Mouse (Mus musculus) liver, embryonic 16.5 days (tissue): Measurements from ENCODE around the gene Flt4. TPM values are rescaled to one million over a fixed set of nuclear protein-coding genes. Genes with fewer than 3 reads are reported as not detected.
A peak's percentile ranks its signal among the peaks of the same experiment; 100 is the strongest.

Experiments
- ATAC-seq: fragments of 200-750 bp; cut with Nextera tagmentation; 2 replicates; pipeline ENCODE4 v1.8.0; 2017; ENCODE audit warnings: low read depth, mild to moderate bottlenecking, moderate number of reproducible peaks, moderate library complexity
- H3K27ac ChIP-seq: fragments of 300-500 bp; sonication (generic); 2 replicates; pipeline ENCODE4 v1.5.1; 2014; ENCODE audit warnings: mild to moderate bottlenecking, low read length
- H3K27me3 ChIP-seq: fragments of 300-500 bp; sonication (generic); 2 replicates; pipeline ENCODE4 v1.6.1; 2014; ENCODE audit warnings: low read depth, low read length, mixed read lengths; ENCODE audit not compliant: control insufficient read depth, insufficient read depth
- H3K36me3 ChIP-seq: fragments of 300-500 bp; sonication (generic); 2 replicates; pipeline ENCODE4 v1.6.1; 2014; ENCODE audit warnings: mild to moderate bottlenecking; ENCODE audit not compliant: control insufficient read depth, insufficient read depth
- H3K4me1 ChIP-seq: fragments of 300-500 bp; sonication (generic); 2 replicates; pipeline ENCODE4 v1.6.1; 2014; ENCODE audit warnings: low read depth, low read length, mixed read lengths; ENCODE audit not compliant: control insufficient read depth
- H3K4me2 ChIP-seq: fragments of 300-500 bp; sonication (generic); 2 replicates; pipeline ENCODE4 v1.6.1; 2014; ENCODE audit warnings: low read depth, low read length, mixed read lengths
- H3K4me3 ChIP-seq: fragments of 300-500 bp; sonication (generic); 2 replicates; pipeline ENCODE4 v1.5.1; 2014; ENCODE audit warnings: low read depth, mild to moderate bottlenecking, low read length
- H3K9ac ChIP-seq: fragments of 300-500 bp; sonication (generic); 2 replicates; pipeline ENCODE4 v1.6.1; 2014; ENCODE audit warnings: low read depth, low read length
- H3K9me3 ChIP-seq: fragments of 300-500 bp; sonication (generic); replicated peaks from 2 replicates; pipeline ENCODE4 v1.6.1; 2016; ENCODE audit warnings: low read length; ENCODE audit not compliant: control insufficient read depth
- WGBS: fragments of 180-500 bp; shearing (Covaris S2); extraction: QIAGEN DNeasy Blood & Tissue Kit; methylation state at CpG from one replicate; pipeline ENCODE4 v1.1.7; 2014; ENCODE audit not compliant: insufficient replicate concordance; 5-methylcytosine and 5-hydroxymethylcytosine counted together
- polyA plus RNA-seq: library from polyadenylated mRNA; unstranded; fragments of >200 nt; fragmentation: Nextera tagmentation; extraction: Ambion mirVana; gene quantifications from 2 replicates; pipeline ENCODE4 v1.2.1, GENCODE M21; 2015

The Flt4 gene
- polyA plus RNA-seq, 1 experiment from 2014 or later = 3.9 TPM

DNA sequence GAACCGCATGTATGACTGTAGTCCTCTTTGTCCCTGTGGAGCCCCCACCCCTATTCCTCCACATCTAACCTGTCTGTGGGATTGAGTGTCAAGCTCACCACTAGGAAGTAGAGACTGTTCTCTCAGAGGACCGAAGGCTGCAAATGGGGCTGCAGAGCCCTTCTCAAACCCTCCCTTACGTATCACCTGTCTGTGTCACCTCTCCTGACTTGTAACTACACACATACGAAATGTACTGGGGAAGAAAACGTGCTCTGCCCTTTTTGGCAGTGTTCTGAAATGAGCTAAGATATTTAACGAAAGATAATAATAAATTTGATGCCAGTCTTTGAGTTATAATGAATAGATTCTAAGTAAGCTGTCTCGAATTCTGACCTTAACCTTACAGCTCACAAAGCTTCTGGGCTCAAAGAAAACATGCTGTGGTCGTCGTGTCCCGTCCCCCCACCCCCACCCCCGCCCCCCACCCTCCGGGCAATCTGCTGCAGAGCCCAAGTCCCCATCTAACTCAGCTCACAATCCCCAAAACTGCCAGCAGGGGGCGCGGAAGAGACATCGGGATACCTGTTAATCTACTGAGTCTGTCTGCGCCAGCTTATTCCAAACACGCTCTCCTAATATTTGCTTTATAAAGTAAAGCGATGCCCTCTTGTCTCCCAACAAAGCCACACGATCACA lies 43.5 kb downstream of the Flt4 start:
- Histone ChIP-seq H3K9me3 (no peaks in the 10 kb centered on the region), H3K4me3 (peak overlapping the region; percentile 29), H3K27me3 (no peaks in the 10 kb centered on the region), H3K4me1 (peaks cover 28% of the 10 kb centered on the region), H3K36me3 (no peaks in the 10 kb centered on the region), H3K9ac (no peak overlapping the region), H3K4me2 (peak overlapping the region; percentile 54), H3K27ac (peak overlapping the region; percentile 30; the same call in 1 of the 2 replicates)
- WGBS = 17% methylated on average over 19 of the region's 19 CpGs
- ATAC-seq = peak; percentile 42; the same call in 1 of the 2 replicates

DNA sequence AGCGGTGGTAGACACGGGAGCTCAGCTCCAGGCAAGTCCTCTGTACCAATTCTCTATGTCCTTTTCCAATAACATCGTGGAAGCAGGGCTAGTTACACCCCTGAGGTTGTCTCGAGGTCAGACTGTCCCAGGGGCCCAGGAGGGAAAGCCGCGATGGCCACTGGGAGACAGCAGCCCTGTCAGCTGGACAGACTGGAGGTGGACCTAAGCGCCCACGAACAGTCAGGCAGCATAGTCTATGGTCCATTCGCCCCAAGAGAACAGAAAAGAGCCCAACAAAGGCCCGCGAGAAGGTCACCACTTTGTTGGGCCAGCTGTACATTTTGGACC lies 44.0 kb downstream of the Flt4 start:
- 33% methylated on average over 11 of the region's 11 CpGs for WGBS
- H3K9me3 ChIP-seq = no peaks in the 10 kb centered on the region
- no peaks in the 10 kb centered on the region for H3K27me3 ChIP-seq
- no peak overlapping the region for H3K27ac ChIP-seq
- H3K36me3 ChIP-seq = no peaks in the 10 kb centered on the region
- H3K4me1 ChIP-seq = peaks cover 28% of the 10 kb centered on the region
- H3K4me3 ChIP-seq = peak overlapping the region; percentile 29
- peak; percentile 41 for ATAC-seq
- no peak overlapping the region for H3K9ac ChIP-seq
- H3K4me2 ChIP-seq = peak overlapping the region; percentile 54

DNA sequence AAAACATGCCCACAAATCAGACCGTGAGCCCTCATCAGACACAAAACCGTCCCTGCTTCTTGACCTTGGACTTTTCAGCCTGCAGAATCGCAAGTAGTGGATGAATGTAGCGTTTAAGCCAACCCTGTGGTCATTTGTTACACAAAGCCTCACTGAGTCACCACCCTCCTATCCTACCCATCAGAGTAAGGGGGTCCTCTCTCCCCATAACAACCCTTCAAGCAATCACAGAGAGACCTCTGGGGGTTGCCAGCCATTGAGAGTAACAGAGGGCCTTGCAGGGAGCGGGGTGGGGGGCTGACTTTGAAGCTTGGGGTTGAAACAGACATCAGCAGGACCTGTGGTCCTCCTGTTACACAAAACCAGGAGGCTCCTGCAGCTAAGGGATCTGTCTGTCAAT lies 45.6 kb downstream of the Flt4 start:
- no peak overlapping the region for H3K9ac ChIP-seq
- peaks cover 28% of the 10 kb centered on the region for H3K4me1 ChIP-seq
- no peaks in the 10 kb centered on the region for H3K27me3 ChIP-seq
- no peaks in the 10 kb centered on the region for H3K9me3 ChIP-seq
- WGBS = 71% methylated on average over 5 of the region's 5 CpGs
- H3K27ac ChIP-seq = no peak overlapping the region
- H3K4me2 ChIP-seq = no peak overlapping the region
- ATAC-seq = no peak
- H3K36me3 ChIP-seq = no peaks in the 10 kb centered on the region
- H3K4me3 ChIP-seq = no peak overlapping the region

DNA sequence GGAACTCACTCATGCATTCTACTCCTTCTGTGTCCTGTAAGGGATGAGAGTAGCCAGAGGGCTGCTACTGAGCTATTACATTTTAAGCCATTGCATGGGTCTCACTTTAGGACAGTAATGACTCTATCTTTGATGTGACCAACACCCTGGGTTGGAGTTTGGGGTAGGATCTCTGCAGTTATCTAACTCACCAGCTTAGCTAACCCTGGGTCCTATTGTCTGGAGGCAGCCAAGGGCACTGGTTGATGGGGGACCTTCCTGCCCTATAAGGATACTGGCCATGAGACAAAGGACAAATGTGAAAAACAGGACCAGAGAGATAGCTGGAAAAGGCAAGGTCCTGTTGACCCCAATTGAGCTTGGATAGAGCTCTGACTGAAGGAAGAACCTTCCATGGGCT lies 46.4 kb downstream of the Flt4 start:
- H3K4me2 ChIP-seq = no peak overlapping the region
- no peak for ATAC-seq
- H3K9me3 ChIP-seq = no peaks in the 10 kb centered on the region
- no peaks in the 10 kb centered on the region for H3K36me3 ChIP-seq
- H3K27me3 ChIP-seq = no peaks in the 10 kb centered on the region
- H3K4me3 ChIP-seq = no peak overlapping the region
- no peak overlapping the region for H3K27ac ChIP-seq
- no peak overlapping the region for H3K9ac ChIP-seq
- peaks cover 27% of the 10 kb centered on the region for H3K4me1 ChIP-seq

GRCm38 (mm10) chr11:49658065-49658464 lies 49.0 kb downstream of the Flt4 start:
- no peak for ATAC-seq
- H3K9me3 ChIP-seq = no peaks in the 10 kb centered on the region
- H3K27ac ChIP-seq = no peak overlapping the region
- peaks cover 2% of the 10 kb centered on the region for H3K4me1 ChIP-seq
- no peak overlapping the region for H3K4me3 ChIP-seq
- H3K36me3 ChIP-seq = no peaks in the 10 kb centered on the region
- no peak overlapping the region for H3K9ac ChIP-seq
- H3K4me2 ChIP-seq = no peak overlapping the region
- no peaks in the 10 kb centered on the region for H3K27me3 ChIP-seq
- 46% methylated on average over 4 of the region's 4 CpGs for WGBS

- WGBS = 21% methylated on average over 10 of the region's 10 CpGs
- Histone ChIP-seq H3K27me3 (no peaks in the 10 kb centered on the region), H3K27ac (0 out of 2 replicates have a peak overlapping the region, but pooled peaks have one; percentile 29), H3K9ac (no peak overlapping the region), H3K36me3 (no peaks in the 10 kb centered on the region), H3K4me3 (no peak overlapping the region), H3K9me3 (no peaks in the 10 kb centered on the region), H3K4me2 (no peak overlapping the region), H3K4me1 (no peaks in the 10 kb centered on the region)
- no peak for ATAC-seq
Observed at GRCm38 (mm10) chr11:49658791-49659469, 49.9 kb downstream of the Flt4 start.

GRCm38 (mm10) chr11:49659470-49659799 lies 50.4 kb downstream of the Flt4 start:
- Histone ChIP-seq H3K9ac (no peak overlapping the region), H3K4me3 (no peak overlapping the region), H3K36me3 (no peaks in the 10 kb centered on the region), H3K4me2 (no peak overlapping the region), H3K9me3 (no peaks in the 10 kb centered on the region), H3K27me3 (no peaks in the 10 kb centered on the region), H3K27ac (no peak overlapping the region), H3K4me1 (no peaks in the 10 kb centered on the region)
- ATAC-seq = no peak
- 48% methylated on average over 7 of the region's 7 CpGs for WGBS

DNA sequence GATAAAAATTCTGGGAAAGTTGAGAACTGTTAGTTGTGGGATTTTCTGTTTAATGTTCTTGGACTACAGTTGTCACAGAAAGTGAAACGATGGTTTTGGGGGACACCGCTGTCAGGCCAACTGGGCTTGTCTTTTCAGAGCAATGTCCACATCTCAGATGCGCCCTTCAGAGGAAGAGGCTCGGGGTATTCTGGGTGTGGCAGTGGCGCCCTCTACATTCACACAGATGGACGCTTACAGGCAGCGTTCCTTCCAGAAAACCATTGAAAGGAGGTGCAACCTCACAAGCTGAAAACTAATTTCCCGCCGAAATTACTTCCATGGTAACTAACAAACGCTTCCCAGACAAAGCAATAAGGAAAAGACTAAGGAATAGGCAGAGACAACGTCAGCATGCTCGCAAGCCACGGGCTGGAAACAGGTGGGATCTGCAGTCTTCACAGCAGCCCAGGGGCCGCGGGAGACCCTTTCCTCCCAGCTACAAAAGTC lies 53.3 kb downstream of the Flt4 start:
- Histone ChIP-seq H3K27me3 (no peaks in the 10 kb centered on the region), H3K9me3 (no peaks in the 10 kb centered on the region), H3K4me1 (no peaks in the 10 kb centered on the region), H3K4me3 (no peak overlapping the region), H3K9ac (no peak overlapping the region), H3K36me3 (no peaks in the 10 kb centered on the region), H3K4me2 (no peak overlapping the region), H3K27ac (no peak overlapping the region)
- ATAC-seq = no peak
- WGBS = 41% methylated on average over 15 of the region's 15 CpGs

- Histone ChIP-seq H3K27me3 (no peaks in the 10 kb centered on the region), H3K4me1 (no peaks in the 10 kb centered on the region), H3K27ac (no peak within 1 kb of the TSS), H3K4me3 (no peak within 1 kb of the TSS), H3K9me3 (no peaks in the 10 kb centered on the region), H3K36me3 (peaks cover under 1% of the 10 kb centered on the region; the same call in 1 of the 2 replicates), H3K4me2 (no peak within 1 kb of the TSS), H3K9ac (no peak within 1 kb of the TSS)
- WGBS = 47% methylated on average over 5 of the region's 5 CpGs
- ATAC-seq = no peak
Observed at GRCm38 (mm10) chr11:49663310-49663709, 54.2 kb downstream of the Flt4 start, which contains the start of gene Scgb3a1. Gene Scgb3a1, plus strand, starts transcription at chr11:49663610.
